Mouse (Mus musculus) kidney, postnatal 36 days (tissue): Measurements from ENCODE around the gene Gapdh.

Source experiments
- DNase-seq, 2 experiments: peaks; one replicate each; pipeline ENCODE4 v3.0.0; 2021 to 2022; ENCODE audit warnings: mixed read lengths in 2 of 2

Gapdh gene

DNA sequence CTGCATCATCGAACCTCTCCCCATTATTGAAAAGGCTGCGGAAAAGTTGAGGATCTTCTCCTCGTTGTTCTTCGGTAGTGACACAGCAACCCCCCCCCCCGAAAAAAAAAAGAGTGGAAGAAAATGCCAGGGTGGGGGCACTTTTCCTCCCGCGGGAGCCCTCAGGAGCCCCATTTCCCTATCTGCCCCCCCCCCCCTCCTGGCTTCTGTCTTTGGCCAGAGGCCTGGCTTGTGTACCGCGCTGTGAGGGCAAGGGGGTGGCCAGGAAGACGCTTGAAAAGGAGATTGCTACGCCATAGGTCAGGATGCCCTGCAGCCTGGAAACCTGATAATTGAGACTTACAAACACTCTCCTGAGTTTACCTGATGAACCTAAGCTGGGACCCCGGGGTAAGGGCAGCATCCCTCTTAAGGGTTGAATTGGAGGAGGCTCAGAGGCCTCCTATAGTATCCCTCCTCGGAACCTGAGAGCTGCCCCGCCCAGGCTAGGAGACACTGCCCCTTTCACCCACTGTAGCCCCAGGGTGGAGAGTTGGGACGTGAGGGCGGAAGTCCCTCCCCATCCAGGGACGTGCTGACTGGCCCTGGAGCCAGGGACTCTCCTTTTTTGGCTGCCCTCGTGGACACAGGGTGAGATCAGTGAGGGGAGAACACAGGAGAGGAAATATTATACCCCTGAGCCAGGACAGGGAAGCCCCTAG, at the start of gene Gapdh:
Gene Gapdh, minus strand, starts transcription at position 417 of the 701 bp plus-strand sequence.
- peak; percentile 89 to 92 for DNase-seq

DNA sequence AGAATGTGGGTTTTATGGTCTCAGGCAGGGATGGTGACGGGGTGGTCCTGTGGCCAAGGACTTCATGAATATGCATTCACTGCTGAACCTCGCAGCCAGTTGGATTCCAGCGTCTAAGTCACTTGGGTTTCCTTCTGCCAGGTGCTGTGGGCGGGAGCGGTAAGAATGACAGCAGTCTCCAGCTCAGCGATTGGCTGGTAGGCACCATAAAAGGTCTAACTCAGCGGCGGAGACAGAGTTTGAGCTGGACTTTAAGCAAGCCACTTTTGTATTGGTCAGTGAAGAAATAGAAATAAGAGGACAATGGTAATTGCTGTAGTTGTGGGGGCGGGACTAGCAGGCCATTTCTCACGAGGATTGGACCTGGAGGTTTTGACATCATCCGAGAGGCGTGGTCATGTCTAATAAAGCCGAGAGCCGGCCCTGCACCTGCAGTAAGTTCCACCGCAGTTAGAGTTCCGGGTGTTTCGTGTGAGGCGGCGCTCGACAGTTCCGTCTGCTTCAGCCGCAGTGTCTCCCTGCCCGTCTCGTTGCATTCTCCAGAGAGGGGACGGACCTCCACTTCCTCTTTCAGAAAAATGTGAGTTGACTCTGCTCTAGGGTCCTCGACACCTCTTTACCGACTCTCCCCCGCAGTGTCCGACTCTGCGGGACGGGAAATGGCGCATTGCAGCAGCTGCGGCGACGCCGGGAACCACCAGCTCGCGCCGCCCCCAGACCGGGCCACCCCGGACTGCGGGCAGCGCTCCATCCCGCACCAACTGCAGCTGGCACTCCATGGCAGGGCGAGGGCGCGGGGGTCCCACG, 49.1 kb upstream of the Gapdh start, which contains the start of gene Vamp1:
Gene Vamp1, plus strand, starts transcription at position 404 of the 807 bp plus-strand sequence.
- DNase-seq: peak; percentile 97 to 98

DNA sequence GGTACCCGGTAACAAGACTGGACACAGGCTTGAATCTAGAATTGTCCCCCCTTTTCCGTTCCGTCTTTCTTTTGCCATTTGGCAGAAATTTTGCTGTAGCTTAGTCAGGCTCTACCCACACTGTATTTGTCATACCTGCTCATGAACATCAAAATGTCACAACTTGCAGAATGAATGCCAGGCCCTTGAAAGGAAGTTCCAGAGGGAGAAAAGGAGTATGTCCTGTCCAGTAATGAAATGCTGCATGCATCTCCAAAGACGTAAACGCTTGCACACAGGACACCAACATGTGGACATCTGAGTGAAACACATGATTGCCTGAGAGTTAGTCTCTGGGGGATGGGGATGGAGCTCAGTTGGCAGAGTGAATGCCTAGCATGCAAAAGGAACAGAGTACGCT, 47.4 kb upstream of the Gapdh start:
- DNase-seq: no peak

GRCm38 (mm10) chr6:125213129-125213528, 46.9 kb upstream of the Gapdh start:
- DNase-seq: no peak

DNA sequence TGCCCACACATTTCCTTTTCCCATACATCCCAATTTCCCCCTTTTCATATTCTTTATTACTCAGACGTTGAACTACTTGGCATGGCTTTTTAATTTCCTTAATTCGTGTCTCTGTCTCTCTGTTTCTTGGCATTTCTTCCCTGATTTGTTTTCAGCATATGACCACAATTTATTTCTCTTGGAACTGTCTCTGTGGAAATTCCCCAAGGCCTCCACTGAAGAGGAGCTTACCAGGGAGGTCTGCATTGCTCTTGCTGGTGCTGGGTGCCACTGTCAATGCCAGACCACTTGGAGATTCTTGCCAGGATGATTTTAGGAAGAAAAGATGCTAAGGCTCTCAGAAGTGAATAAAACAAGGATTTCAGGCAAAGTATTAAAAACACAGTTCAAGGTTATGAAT, 46.4 kb upstream of the Gapdh start:
- DNase-seq: no peak

DNA sequence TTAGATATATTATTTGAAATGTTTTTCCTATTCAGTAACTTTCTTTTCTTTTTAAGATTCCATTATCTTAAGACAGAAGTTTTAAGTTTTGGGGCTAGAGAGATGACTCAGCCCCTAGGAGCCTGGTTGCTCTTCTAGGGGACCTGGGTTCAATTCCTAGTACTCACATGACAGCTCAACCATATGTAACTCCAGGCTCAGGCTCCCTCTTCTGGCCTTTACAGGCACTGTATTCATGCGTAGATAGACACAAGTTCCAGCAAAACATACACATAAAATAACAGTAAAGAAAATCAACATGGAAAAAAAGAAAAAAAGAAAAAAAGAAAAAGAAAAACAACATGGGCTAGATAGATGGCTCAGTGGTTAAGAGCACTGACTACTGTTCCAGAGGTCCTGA, 44.2 kb upstream of the Gapdh start:
- no peak for DNase-seq

GRCm38 (mm10) chr6:125197166-125197565, 30.9 kb upstream of the Gapdh start:
- DNase-seq: no peak

DNA sequence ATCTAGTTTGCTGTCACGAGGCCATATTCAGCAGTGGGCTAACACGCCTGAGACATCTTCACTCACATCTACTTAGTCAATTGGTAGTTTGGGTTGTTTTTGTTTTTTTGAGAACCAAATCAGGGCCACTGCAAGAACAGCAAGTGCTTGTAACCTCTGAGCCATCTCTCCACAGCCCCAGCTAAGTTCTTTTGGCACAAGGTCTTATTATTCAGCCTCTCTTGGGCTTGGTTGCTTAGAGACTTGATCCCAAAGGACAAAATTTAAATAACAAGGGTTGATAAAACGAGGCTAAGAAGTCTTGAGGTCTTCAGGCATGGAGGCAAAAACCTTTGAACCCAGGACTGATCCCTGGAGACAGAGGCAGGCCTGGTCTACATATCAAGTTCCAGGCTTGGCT, 30.0 kb upstream of the Gapdh start:
- no peak for DNase-seq

DNA sequence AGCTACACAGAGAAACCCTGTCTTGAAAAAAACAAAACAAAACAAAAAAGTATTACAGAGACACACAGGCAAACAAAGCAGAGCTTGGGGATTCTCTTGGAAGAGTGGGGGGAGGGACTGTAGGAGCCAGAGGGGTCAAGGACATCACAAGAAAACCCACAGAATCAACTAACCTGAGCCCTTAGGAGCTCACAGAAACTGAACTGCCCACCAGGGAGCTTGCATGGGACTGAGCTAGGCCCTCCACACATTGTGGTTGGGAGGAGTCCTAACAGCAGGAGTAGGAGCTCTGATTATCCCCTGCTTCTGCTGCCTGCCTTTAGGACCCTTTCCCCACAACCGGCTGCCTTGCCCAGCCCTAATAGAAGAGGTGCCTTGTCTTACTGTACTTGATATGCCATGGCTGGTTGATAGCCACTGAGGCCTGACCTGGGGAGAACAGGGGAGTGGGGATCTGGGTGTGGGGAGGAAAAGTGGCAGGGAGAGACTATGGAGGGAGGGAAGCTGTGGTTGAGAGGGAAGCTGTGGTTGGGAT, 29.3 kb upstream of the Gapdh start:
- DNase-seq: no peak

DNA sequence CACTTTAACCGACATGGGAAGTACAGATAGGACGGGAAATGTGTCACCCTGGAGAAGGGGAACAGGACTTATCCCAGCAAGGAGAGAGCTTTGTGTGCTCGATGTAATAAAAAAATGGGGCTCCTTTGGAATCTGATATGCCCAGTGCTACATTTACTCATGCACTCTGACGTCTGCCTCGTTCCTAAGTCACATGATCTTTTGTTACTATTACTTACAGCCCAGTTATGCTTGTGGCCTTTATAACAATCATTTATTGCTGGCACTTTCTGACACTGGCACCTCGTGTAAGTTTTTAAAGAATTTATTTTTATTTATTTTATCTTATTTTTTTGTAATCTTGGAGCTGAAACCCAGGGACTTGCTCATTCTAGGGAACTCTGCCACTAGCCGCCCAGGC, 27.1 kb upstream of the Gapdh start:
- DNase-seq: no peak

DNA sequence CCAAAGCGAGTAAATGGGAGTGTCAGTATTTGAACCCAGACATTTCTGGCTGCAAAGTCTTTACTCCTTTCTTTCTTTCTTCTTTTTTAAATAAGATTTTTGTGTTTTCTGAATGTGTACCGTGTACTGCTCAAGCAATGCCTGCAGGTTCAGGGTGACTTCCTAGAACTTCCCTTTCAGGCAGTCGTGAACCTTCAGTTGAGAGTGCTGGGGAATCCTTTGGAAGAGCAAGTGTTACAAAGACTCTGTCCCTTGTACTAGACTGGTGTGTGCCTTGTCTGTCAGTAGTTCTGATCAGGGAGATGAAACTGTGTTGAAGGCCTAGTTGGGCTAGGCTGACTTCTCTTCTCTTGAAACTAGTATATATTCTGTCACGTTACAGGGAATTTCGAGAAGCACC, 26.6 kb upstream of the Gapdh start:
- no peak for DNase-seq

- peak; percentile 96 for DNase-seq
Observed at GRCm38 (mm10) chr6:125192016-125192714, 25.9 kb upstream of the Gapdh start.

- peak; percentile 98 to 99 for DNase-seq
Observed at GRCm38 (mm10) chr6:125191332-125192015, 25.2 kb upstream of the Gapdh start, which contains the start of the genes Ncapd2 and Mrpl51. Gene Ncapd2 (minus strand): TSS chr6:125191701. Gene Mrpl51 (plus strand): TSS chr6:125191801.

DNA sequence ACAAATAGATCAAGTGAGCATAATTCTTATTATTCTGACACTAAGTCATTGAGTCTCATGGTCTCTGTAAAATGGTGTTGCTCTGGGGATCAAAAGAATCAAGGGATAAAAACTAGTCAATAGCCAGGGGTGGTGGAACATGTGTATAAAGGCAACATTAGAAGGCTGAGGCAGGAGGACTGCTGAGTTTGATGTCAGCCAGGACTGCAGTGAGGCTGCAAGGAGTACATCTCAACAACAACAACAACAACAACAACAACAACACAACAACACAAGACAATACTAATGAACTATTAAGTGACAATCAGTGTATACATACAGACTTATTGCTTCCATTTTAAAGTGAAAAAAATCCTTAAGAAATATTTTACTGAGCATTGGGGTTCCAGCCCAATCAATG, 24.5 kb upstream of the Gapdh start:
- DNase-seq: no peak

GRCm38 (mm10) chr6:125186203-125186602, 19.9 kb upstream of the Gapdh start:
- no peak for DNase-seq

GRCm38 (mm10) chr6:125182133-125182532, 15.9 kb upstream of the Gapdh start:
- no peak for DNase-seq

DNA sequence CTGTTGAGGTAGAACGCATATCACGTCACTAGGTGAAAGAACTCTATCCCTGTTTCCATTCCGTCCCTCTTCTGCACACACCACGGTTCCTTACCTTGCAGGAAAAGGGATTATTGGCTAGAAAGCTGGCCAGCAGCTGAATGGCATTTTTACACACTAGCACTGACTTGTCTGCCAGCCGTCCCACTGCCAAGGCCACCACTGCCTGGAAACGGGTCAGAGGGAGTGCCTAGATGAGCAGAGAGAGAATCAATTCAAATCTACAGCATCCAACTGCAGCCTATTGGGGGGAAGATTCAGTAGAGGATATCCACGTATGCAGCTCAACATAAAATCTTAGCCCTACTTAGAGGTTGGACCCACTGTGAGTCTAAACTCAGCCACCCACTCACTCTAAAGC, 13.3 kb upstream of the Gapdh start:
- DNase-seq: no peak

GRCm38 (mm10) chr6:125175469-125175868, 9.2 kb upstream of the Gapdh start:
- DNase-seq: no peak

GRCm38 (mm10) chr6:125173256-125173655, 7.0 kb upstream of the Gapdh start:
- no peak for DNase-seq

- no peak for DNase-seq
Observed at GRCm38 (mm10) chr6:125172474-125172873, 6.2 kb upstream of the Gapdh start.

- DNase-seq: peak; percentile 29 to 39
Observed at GRCm38 (mm10) chr6:125170194-125170593, 3.9 kb upstream of the Gapdh start.

DNA sequence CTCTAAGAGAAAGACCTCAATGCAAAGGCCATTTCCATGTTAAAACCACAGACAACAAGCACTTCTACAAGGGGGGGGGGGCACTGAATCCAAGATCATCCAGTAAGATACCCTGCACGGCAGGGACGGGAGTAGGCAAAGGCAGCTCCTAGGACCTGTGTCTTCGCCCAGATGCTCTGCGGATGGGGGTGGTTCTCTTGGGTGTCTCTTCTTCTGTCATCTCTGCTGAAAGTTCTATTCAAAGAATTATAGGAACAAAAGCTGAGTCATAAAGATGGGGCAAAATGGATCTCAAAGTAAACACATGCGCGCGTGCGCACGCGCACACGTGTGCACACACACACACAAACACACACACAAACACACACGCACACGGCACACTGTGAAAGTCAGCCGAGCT, 1.8 kb upstream of the Gapdh start:
- DNase-seq: no peak
